Mouse (Mus musculus) c-Kit-negative CD71-positive TER-119-positive erythroid progenitor cells, embryonic 14.5 days (primary cell): ENCODE data around the gene Pnck.

ENCODE experiments used
- DNase-seq: peaks from one replicate; pipeline ENCODE4 v3.0.0-alpha.2; 2013; ENCODE audit warnings: low read depth, low spot score

The Pnck gene

DNA sequence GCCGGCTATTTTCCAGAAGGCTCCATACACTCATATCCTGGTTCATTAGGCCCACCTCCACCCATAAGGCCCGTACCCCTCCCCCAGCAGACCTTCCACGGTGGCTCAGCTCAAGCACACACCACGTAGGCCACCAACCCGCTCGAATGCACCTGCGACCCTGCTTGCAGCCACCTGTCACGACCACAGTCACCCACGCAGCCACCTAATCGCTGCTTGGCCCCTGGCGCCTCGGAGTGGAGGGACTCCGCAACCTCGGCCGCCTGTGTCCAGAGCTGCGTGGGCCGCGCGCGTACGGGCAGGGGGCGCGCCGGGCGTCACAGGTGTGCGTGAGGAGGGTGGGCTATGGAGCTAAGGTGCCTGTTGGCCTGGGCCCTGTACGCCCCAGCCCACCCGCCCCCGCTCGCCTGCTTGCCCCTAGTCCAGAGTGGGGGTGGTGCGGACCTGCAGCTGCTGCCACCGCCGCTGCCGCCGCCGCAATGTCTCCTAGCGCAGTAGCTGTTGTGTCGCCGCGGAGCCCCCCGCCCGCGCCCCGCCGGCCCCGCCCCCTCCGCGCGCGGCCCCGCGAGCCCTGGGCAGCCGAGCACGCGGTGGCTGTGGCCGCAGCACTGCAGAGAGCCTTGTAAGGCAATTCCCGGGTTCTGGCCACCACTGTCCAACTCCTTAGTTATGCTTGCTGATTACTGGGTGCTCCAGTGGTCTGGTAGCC, at the start of gene Pnck:
TSS of gene Pnck (minus strand) at position 543 of the 709 bp plus-strand sequence.
- DNase-seq: no peak

- no peak for DNase-seq
Measured at GRCm38 (mm10) chrX:73700472-73700871, 40.6 kb upstream of the Pnck start.

DNA sequence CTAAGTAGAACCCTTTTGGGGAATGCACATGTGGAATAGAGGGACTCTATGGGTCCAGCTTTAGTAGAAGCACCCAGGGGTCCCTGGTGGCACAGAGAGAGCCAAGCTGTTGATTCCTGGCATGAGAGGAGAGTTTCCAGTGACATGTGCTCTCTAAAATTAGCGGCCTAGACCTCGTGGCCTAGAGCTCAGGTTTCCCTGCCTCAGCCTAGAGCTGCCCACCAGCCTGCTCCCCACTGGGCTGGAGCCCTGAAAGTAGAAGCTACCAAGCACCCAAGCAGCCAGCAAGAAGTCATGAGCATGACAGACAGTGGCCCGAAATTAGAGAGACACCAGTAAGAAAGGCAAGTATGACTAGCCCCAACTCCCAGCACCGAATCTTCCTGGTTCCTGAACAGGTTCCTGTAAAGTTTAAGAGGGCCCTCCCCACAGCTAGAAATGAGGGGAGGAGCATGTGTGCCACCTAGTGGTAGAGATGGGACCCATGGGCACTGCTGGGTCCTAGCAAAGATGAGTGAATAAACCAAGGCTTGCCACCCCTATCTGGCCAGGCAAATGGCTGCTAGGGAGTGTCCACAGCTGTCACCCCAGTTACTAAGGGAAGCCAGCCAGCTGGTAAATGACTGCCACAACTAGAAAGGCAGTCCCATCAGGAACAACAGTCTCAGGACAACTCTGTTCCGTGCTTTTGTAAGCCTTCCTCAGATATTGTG, 31.2 kb upstream of the Pnck start:
- no peak for DNase-seq

DNA sequence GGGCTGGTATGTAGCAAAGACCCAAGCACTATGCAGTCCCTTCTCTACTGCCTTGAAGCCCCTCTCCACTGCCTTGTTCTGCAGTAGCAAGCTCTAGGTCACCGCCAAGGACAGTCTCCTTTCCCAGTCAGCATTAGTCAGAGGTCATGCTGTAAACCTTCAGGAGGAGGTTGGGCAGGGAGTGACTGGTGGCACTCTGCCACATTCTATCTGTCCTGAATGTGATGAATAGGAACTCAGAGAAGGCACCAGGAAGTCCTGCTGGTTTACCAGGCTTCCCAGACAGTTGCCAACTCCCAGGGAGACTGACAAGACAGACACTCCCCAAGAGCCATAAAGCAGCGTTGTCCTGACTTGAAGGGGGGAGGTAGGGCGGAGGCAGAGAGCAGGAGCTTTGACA, 25.7 kb upstream of the Pnck start:
- DNase-seq: no peak

- DNase-seq: no peak
Measured at GRCm38 (mm10) chrX:73684978-73685377, 25.1 kb upstream of the Pnck start.

DNA sequence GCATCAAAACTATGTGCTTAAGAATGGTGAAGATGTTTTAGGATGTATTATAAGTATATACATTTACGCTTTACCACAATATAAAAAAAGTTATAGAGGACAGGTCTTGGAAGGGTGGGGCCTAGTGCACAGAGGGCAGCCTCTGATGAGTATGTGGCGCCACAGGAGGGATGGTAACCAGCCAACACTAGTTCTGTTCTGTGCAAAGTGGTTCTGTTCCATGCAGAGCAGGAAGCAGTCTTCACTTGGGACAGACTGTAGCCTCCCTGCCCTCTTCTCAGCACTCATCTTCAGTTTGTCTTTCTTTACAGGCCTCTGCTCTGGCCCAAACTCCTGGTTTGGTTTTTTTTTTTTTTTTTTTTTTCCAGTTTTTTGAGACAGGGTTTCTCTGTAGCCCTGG, 24.2 kb upstream of the Pnck start:
- no peak for DNase-seq

- no peak for DNase-seq
Measured at GRCm38 (mm10) chrX:73676668-73677067, 16.8 kb upstream of the Pnck start.

DNA sequence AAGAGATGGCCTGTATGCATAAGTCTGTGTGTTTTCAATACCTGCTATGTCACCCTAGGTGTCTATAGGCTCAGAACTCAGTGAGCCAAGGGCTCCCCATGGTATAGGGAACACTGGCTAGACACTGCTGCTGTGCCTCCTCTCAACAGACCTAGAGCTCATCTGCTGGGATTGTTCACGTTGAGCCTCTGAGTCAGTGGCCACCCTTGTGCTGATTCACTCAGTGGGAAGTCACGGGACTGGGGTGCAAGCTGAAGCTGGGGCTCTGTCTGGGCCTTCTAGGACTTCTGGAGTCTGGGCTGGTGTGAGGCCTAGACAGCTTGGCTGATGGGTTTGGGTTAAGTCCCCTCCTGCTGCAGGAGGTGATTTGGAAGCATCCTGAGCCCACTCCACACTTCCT, 15.3 kb upstream of the Pnck start:
- DNase-seq: no peak

DNA sequence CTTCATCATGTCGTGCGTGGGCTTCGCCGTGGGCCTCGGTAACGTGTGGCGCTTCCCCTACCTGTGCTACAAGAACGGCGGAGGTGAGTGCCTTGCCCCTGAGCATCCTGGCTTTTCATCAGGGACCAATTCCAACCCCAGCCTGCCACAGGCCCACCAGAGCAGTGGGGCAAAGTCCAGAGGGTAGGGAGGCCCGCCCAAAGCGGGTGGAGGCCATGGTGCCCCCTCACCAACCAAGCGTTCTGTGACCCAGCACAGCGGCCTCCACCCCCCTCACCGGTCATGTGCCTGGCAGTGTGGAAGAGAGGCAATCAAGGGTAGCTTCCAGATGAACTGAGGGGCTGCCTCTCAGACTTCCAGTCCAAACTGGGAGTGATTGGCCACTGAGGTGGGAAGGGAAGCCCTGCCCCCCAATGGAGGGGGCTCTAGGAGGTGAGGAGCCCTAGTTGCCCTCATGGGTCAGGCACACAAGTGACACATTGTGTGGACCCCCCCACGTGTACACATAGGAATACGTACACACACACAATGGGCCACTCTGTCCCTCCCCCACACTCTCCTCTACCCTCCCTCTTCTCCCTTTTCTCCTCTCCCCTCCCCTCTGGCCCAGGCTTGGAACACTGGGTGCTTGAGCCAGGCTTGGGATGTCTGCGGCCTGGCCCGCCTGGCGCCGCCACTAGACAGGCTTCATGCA, 14.2 kb upstream of the Pnck start:
- DNase-seq: no peak

DNA sequence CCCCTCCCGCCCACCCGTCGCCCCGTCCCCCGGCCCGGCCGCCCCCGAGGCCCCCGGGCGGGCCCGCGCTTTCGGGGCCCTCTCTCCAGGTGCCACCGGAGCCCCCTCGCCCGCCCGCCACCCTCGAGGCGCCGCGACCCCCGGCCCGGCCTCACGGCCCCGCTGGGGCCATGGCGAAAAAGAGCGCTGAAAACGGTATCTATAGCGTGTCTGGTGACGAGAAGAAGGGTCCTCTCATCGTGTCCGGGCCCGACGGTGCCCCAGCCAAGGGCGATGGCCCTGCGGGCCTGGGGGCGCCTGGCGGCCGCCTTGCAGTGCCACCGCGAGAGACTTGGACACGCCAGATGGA, 13.7 kb upstream of the Pnck start:
- no peak for DNase-seq

- DNase-seq: no peak
Measured at GRCm38 (mm10) chrX:73672879-73673618, 13.1 kb upstream of the Pnck start, which contains the start of gene Slc6a8. TSS of gene Slc6a8 (plus strand) at chrX:73673150.

GRCm38 (mm10) chrX:73672031-73672431, 12.1 kb upstream of the Pnck start:
- no peak for DNase-seq

GRCm38 (mm10) chrX:73663143-73663542, 3.2 kb upstream of the Pnck start:
- DNase-seq: no peak

GRCm38 (mm10) chrX:73660284-73660665, 358 bp upstream of the Pnck start:
- DNase-seq: no peak

DNA sequence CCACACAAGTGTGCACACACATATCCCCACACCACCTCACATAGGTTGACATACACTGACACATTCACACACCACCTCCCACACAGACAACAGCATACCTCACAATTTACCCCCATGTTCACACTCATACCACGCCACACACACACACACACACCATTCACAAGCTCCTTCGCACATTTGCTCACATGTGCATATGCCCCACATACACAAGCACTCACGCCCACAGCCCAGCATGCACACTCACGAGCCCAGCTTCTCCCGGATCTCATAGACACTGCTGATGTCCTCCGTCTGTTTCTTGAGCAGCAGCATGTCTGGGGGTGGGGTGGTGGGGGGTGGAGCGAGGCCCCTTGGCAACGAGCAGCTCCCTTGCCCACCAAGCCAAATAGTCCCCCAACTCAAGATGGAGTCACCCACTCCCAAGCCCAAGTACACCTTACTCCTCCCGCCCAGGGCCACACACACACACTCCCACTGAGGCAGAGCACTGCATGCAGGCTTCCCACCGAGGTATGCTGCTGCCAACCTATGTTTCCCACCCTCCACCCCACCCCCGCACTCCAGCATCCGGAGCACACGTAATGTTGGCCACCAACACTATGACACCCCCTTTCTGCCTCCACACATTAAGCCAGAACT, 862 bp downstream of the Pnck start:
- DNase-seq: no peak

GRCm38 (mm10) chrX:73658391-73658790, 1.5 kb downstream of the Pnck start:
- DNase-seq: no peak

DNA sequence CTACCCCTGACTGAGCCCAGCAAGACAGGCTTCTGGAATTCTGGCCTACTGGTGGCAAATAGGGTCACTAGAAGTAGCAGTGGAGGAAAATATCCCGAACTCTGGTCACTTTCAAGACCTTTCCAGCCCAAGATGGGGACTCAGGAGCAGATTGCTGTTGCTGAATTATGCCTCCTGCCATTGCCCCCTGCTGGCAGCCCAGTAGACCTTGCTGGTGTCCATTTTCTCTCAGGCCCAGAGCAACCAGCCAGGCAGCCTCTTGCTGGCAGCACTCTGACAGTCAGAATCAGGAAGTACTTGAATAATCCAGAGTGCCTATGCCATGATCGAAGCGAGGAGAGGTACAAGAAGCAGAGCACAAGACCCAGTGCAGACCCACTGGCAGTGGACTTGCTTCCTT, 4.4 kb downstream of the Pnck start:
- no peak for DNase-seq

GRCm38 (mm10) chrX:73654177-73654576, 5.7 kb downstream of the Pnck start:
- no peak for DNase-seq

GRCm38 (mm10) chrX:73653392-73653791, 6.5 kb downstream of the Pnck start:
- DNase-seq: no peak

DNA sequence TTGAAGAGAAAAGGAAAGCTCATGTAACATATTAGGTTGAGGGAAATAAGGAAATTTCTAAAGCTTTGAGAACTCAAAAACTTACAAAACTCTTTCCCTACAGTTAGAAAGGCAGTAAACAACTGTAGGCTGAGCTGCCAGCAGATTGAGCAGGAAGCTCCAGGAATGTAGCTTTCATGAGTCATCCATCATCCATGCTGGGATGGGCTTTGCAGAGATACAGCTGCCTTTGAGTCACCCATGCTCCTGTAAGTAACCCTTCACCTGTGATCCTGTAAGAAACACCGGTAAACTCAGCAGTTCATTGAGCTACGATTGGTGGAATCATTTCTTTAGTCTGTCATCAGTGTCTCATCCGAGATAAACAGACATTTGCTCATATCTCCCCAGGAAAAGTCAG, 9.0 kb downstream of the Pnck start:
- DNase-seq: no peak

DNA sequence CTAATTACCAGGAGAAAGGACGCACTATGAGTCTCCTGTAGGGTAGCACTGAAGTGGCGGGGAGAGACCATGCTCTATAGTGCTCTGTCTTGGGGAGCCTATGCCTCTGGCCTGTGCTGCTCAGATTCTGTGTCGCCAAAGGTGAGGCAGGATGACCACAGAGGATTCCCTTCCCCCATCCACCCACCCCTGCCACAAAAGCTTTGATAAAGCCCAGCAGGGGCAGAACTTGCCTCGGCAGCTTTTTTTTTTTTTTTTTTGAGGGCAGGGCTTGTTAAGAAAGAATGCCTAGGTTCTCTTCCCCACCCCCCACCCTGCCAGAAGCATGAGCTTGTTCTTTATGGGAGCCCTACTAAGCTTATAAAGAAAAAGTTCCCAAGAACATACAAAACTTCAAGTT, 14.8 kb downstream of the Pnck start:
- DNase-seq: no peak
